In genomic region chr5:77252115-77252827, GRCm38 (mm10) we compare ENCODE assay signal across 20 mouse cellular contexts. TPM values are rescaled to one million over a fixed set of nuclear protein-coding genes. Genes with fewer than 3 reads are reported as not detected.
A peak's percentile ranks its signal among the peaks of the same experiment; 100 is the strongest.
DNase-seq lines count a peak whose midpoint lies in the region.
"Had no signal": no experiment of that assay in that cellular context is flagged by ENCODE, and none has a peak within 500 bp of the region (broad histone marks: within the 10 kb centered on the region; RNA-seq: fewer than 3 reads in every experiment).

No protein-coding gene starts in this region.

- H3K9me3 ChIP-seq in megakaryocyte, embryonic 14.5 days = no peaks in the 10 kb centered on the region
- H3K9me3 ChIP-seq in limb, embryonic 10.5 days (replicated peaks) = no peaks in the 10 kb centered on the region

- no peaks in the 10 kb centered on the region for H3K36me3 ChIP-seq in megakaryocyte, embryonic 14.5 days (replicated peaks; ENCODE audit: low read length)
- H3K36me3 ChIP-seq in limb, embryonic 10.5 days = no peaks in the 10 kb centered on the region

- DNase-seq in 3T3-L1 (ENCODE audit: low read depth, low spot score) = peak; percentile 78
- DNase-seq in CD4-positive, CD25-positive, alpha-beta regulatory T cell, adult 2 months (ENCODE audit: low read depth, low spot score) = peak; percentile 31
- peak; percentile 31 for DNase-seq in brain, adult 2 months (ENCODE audit: low read depth, low spot score)
- DNase-seq in limb, embryonic 10.5 days (ENCODE audit: low spot score) = no peak
- no peak for DNase-seq in heart, adult 9 months (ENCODE audit: low spot score in 2 of 2)
- DNase-seq in adrenal gland, postnatal 10 days = no peak
- DNase-seq: adrenal gland, postnatal 25 days; heart, adult 2 months; heart, postnatal 10 days; kidney, adult 11 months; kidney, postnatal 14 days; liver; lung, adult 18-20 months; thymus, postnatal 36 days had no signal

- peak overlapping the region; percentile 35 for H3K4me3 ChIP-seq in megakaryocyte, embryonic 14.5 days (replicated peaks)
- H3K4me3 ChIP-seq in limb, embryonic 10.5 days = no peak overlapping the region
- H3K4me3 ChIP-seq: heart, adult 2 months had no signal

- 74% methylated on average over 8 of the region's 8 CpGs for WGBS in limb, embryonic 10.5 days

- H3K27ac ChIP-seq in limb, embryonic 10.5 days = no peak overlapping the region
- H3K27ac ChIP-seq: heart, adult 2 months; hindbrain, embryonic 14.5 days had no signal

- peaks cover 23% of the 10 kb centered on the region for H3K4me1 ChIP-seq in megakaryocyte, embryonic 14.5 days
- H3K4me1 ChIP-seq in limb, embryonic 10.5 days = 0 out of 2 replicates have a peak, but pooled peaks cover 4% of the 10 kb centered on the region

- H3K27me3 ChIP-seq in megakaryocyte, embryonic 14.5 days (replicated peaks) = no peaks in the 10 kb centered on the region
- no peaks in the 10 kb centered on the region for H3K27me3 ChIP-seq in limb, embryonic 10.5 days (ENCODE audit: low read depth, poor library complexity, severe bottlenecking)

RNA-seq across cellular contexts. Expression of gene Rest, which starts 13.0 kb away (rescaled TPM):
- 3.7 and 6.7 TPM in 2 replicates for polyA plus RNA-seq in megakaryocyte, embryonic 14.5 days (2012; ENCODE audit: insufficient read depth, low replicate concordance)
- 35.7 and 46.6 TPM in 2 replicates for polyA plus RNA-seq in limb, embryonic 10.5 days (2016; fragmentation: Nextera tagmentation; extraction: Ambion mirVana)
- 10 to 100 TPM; 26.3 TPM for total RNA-seq in adrenal gland, postnatal 10 days (2021)

RNA-seq across cellular contexts. Expression of gene Spink2, which starts 41.0 kb away (rescaled TPM):
- not detected in 2 replicates for polyA plus RNA-seq in megakaryocyte, embryonic 14.5 days (2012; ENCODE audit: insufficient read depth, low replicate concordance)
- 0.89 and 1.4 TPM in 2 replicates for polyA plus RNA-seq in limb, embryonic 10.5 days (2016; fragmentation: Nextera tagmentation; extraction: Ambion mirVana)
- total RNA-seq in adrenal gland, postnatal 10 days (2021) = under 1 TPM in 1 of 2 experiments, not detected in 1; 0.85 TPM
- total RNA-seq: adrenal gland, postnatal 25 days; gastrocnemius, adult 18-20 months; heart, adult 2 months; layer of hippocampus, postnatal 10 days; left cerebral cortex, postnatal 10 days; megakaryocyte-erythroid progenitor cell, adult 5-6 weeks had no signal

RNA-seq across cellular contexts. Expression of gene Noa1, which starts 57.6 kb away (rescaled TPM):
- 14.4 and 14.9 TPM in 2 replicates for polyA plus RNA-seq in megakaryocyte, embryonic 14.5 days (2012; ENCODE audit: insufficient read depth, low replicate concordance)
- polyA plus RNA-seq in limb, embryonic 10.5 days (2016; fragmentation: Nextera tagmentation; extraction: Ambion mirVana) = 36.5 and 43.5 TPM in 2 replicates
- total RNA-seq in adrenal gland, postnatal 10 days (2021) = 10 to 100 TPM; 26.7 to 28.0 TPM

RNA-seq across cellular contexts. Expression of gene Polr2b, which starts 57.7 kb away (rescaled TPM):
- 0.39 and 1.0 TPM in 2 replicates for polyA plus RNA-seq in megakaryocyte, embryonic 14.5 days (2012; ENCODE audit: insufficient read depth, low replicate concordance)
- 86.2 and 95.9 TPM in 2 replicates for polyA plus RNA-seq in limb, embryonic 10.5 days (2016; fragmentation: Nextera tagmentation; extraction: Ambion mirVana)
- 10 to 100 TPM; 52.2 to 55.9 TPM for total RNA-seq in adrenal gland, postnatal 10 days (2021)

Comparison
In these comparisons a context has a peak if more than half of its experiments do, and no peak if none do; other contexts are left out.
1. DNase-seq: peak in 3T3-L1 (single experiment), CD4-positive, CD25-positive, alpha-beta regulatory T cell, adult 2 months (single experiment) and brain, adult 2 months (single experiment); none in limb, embryonic 10.5 days (single experiment), heart, adult 9 months (0 of 2) and adrenal gland, postnatal 10 days (single experiment).